Comparison of ENCODE assay signal across 10 mouse cellular contexts in genomic region chr7:80077801-80078200, GRCm38 (mm10). TPM values are rescaled to one million over a fixed set of nuclear protein-coding genes. Genes with fewer than 3 reads are reported as not detected.
DNase-seq lines count a peak whose midpoint lies in the region; ATAC-seq and TF ChIP-seq lines count a peak whose summit lies in the region.
"Had no signal": no experiment of that assay in that cellular context is flagged by ENCODE, and none has a peak within 500 bp of the region (broad histone marks: within the 10 kb centered on the region; RNA-seq: fewer than 3 reads in every experiment).

No protein-coding gene starts in this region.

- intact Hi-C loops in heart, adult 2 months (cut with DNase I), result loop anchor here (2.0 to 5.0 kb wide), 3 partner anchors 17 to 140 kb away; partner anchors contain the start of gene Arpin
- intact Hi-C loops in heart, postnatal 14 days (cut with DNase I), result loop anchor here (2.0 kb wide), 2 partner anchors 15 to 21 kb away; no protein-coding TSS in a partner anchor

- WGBS in heart, adult 2 months, result 37% methylated on average over 9 of the region's 9 CpGs
- WGBS in intestine, embryonic 15.5 days, result 59% methylated on average over 9 of the region's 9 CpGs
- WGBS in lung, embryonic 14.5 days, result 39% methylated on average over 9 of the region's 9 CpGs

- no peak overlapping the region for H3K9ac ChIP-seq in heart, adult 2 months (ENCODE audit: low read depth, low read length)
- H3K9ac ChIP-seq in intestine, embryonic 15.5 days, result no peak overlapping the region
- H3K9ac ChIP-seq in lung, embryonic 14.5 days, result no peak overlapping the region

- DNase-seq in heart, adult 2 months, result peak in 1 of 2 experiments; percentile 63
- no peak for DNase-seq in heart, postnatal 14 days
- peak; percentile 51 for DNase-seq in lung, embryonic 14.5 days
- DNase-seq in urinary bladder, adult 2 months (ENCODE audit: low spot score), result no peak
- no peak for DNase-seq in urinary bladder, postnatal 36 days (ENCODE audit: low spot score in 2 of 2)
- DNase-seq in embryo, embryonic 10.5 days (ENCODE audit: low spot score), result no peak
- DNase-seq: cerebellum, postnatal 14 days had no signal

- H3K4me3 ChIP-seq in heart, adult 2 months, result no peak overlapping the region
- H3K4me3 ChIP-seq in bone marrow macrophage, adult 2 months (ENCODE audit: insufficient read depth, low read length), result no peak overlapping the region
- no peak overlapping the region for H3K4me3 ChIP-seq in intestine, embryonic 15.5 days (replicated peaks)
- no peak overlapping the region for H3K4me3 ChIP-seq in lung, embryonic 14.5 days (ENCODE audit: low read depth, low read length)
- H3K4me3 ChIP-seq: forebrain, embryonic 13.5 days had no signal

- no peak for TF ChIP-seq CTCF in heart, adult 2 months (IDR thresholded peaks at IDR 0.05)
- TF ChIP-seq CTCF in bone marrow macrophage, adult 2 months (IDR thresholded peaks at IDR 0.05; ENCODE audit: low read depth, low read length), result no peak
- TF ChIP-seq CTCF in lung, embryonic 14.5 days (IDR thresholded peaks at IDR 0.05; ENCODE audit: low read depth), result no peak

- H3K4me2 ChIP-seq in intestine, embryonic 15.5 days (replicated peaks), result no peak overlapping the region
- no peak overlapping the region for H3K4me2 ChIP-seq in lung, embryonic 14.5 days
- H3K4me2 ChIP-seq: forebrain, embryonic 13.5 days had no signal

- H3K36me3 ChIP-seq in heart, adult 2 months (ENCODE audit: control insufficient read depth, insufficient read depth, low read length), result 0 out of 2 replicates have a peak, but pooled peaks cover 3% of the 10 kb centered on the region
- peaks cover 14% of the 10 kb centered on the region for H3K36me3 ChIP-seq in intestine, embryonic 15.5 days
- peaks cover 20% of the 10 kb centered on the region for H3K36me3 ChIP-seq in lung, embryonic 14.5 days (ENCODE audit: insufficient read depth)

- ATAC-seq in intestine, embryonic 15.5 days, result no peak
- peak; percentile 45 for ATAC-seq in lung, embryonic 14.5 days (ENCODE audit: insufficient read depth)
- ATAC-seq: forebrain, embryonic 13.5 days had no signal

- no peaks in the 10 kb centered on the region for H3K9me3 ChIP-seq in intestine, embryonic 15.5 days
- no peaks in the 10 kb centered on the region for H3K9me3 ChIP-seq in lung, embryonic 14.5 days (ENCODE audit: low read depth, low read length)
- H3K9me3 ChIP-seq: forebrain, embryonic 13.5 days had no signal

- peaks cover 27% of the 10 kb centered on the region for H3K4me1 ChIP-seq in heart, adult 2 months (ENCODE audit: control insufficient read depth, insufficient read depth, low read length)
- H3K4me1 ChIP-seq in bone marrow macrophage, adult 2 months (ENCODE audit: control insufficient read depth, insufficient read depth, low read length), result peaks cover 68% of the 10 kb centered on the region
- peaks cover 54% of the 10 kb centered on the region for H3K4me1 ChIP-seq in intestine, embryonic 15.5 days (replicated peaks)
- H3K4me1 ChIP-seq in lung, embryonic 14.5 days (ENCODE audit: insufficient read depth), result peaks cover 32% of the 10 kb centered on the region

- TF ChIP-seq EP300 in heart, adult 2 months (IDR thresholded peaks at IDR 0.05; ENCODE audit: insufficient read depth, low read depth, low read length), result no peak

- 0 out of 2 replicates have a peak, but pooled peaks have one; percentile 31 for TF ChIP-seq POLR2A in heart, adult 2 months (IDR thresholded peaks at IDR 0.05; ENCODE audit: insufficient read depth, low read depth, low read length)
- no peak for TF ChIP-seq POLR2A in bone marrow macrophage, adult 2 months (IDR thresholded peaks at IDR 0.05; ENCODE audit: borderline replicate concordance, low read depth, low read length)

- no peaks in the 10 kb centered on the region for H3K27me3 ChIP-seq in heart, adult 2 months (ENCODE audit: control insufficient read depth, insufficient read depth, low read length)
- no peaks in the 10 kb centered on the region for H3K27me3 ChIP-seq in intestine, embryonic 15.5 days (replicated peaks)
- no peaks in the 10 kb centered on the region for H3K27me3 ChIP-seq in lung, embryonic 14.5 days (ENCODE audit: insufficient read depth, low read length)
- H3K27me3 ChIP-seq: forebrain, embryonic 13.5 days had no signal

- H3K27ac ChIP-seq in heart, adult 2 months, result peak overlapping the region; percentile 85
- peak overlapping the region; percentile 93 for H3K27ac ChIP-seq in bone marrow macrophage, adult 2 months (ENCODE audit: insufficient read depth, low read depth, low read length)
- H3K27ac ChIP-seq in intestine, embryonic 15.5 days, result peak overlapping the region; percentile 4; the same call in 1 of the 2 replicates
- H3K27ac ChIP-seq in lung, embryonic 14.5 days (ENCODE audit: low read depth), result peak overlapping the region; percentile 81; the same call in 1 of the 2 replicates

- H3K79me2 ChIP-seq in heart, adult 2 months (replicated peaks; ENCODE audit: control insufficient read depth, insufficient read depth, low read length), result no peaks in the 10 kb centered on the region

RNA-seq across cellular contexts. Expression of gene Idh2, which starts 37.4 kb away (rescaled TPM):
- total RNA-seq in heart, adult 2 months (2021), result 1,000 to 10,000 TPM; 1,877 to 2,293 TPM
- 1,651 and 1,954 TPM in 2 replicates for polyA plus RNA-seq in heart, adult 2 months (2012; rRNA removed)
- total RNA-seq in heart, postnatal 14 days (2021), result 1,000 to 10,000 TPM; 1,322 to 1,446 TPM
- 48.6 and 55.9 TPM in 2 replicates for polyA plus RNA-seq in bone marrow macrophage, adult 2 months (2012; ENCODE audit: insufficient read depth, insufficient read length, missing spikeins)
- polyA plus RNA-seq in intestine, embryonic 15.5 days (2015; fragmentation: Nextera tagmentation; extraction: Ambion mirVana), result 520 and 568 TPM in 2 replicates
- polyA plus RNA-seq in lung, embryonic 14.5 days (2014; fragmentation: Nextera tagmentation; extraction: Ambion mirVana), result 629 and 635 TPM in 2 replicates
- polyA plus RNA-seq in urinary bladder, adult 2 months (2012; rRNA removed), result 86.8 and 101 TPM in 2 replicates

RNA-seq across cellular contexts. Expression of gene Zfp710, which starts 53.2 kb away (rescaled TPM):
- total RNA-seq in heart, adult 2 months (2021), result 10 to 100 TPM; 26.9 to 32.2 TPM
- 33.4 and 35.5 TPM in 2 replicates for polyA plus RNA-seq in heart, adult 2 months (2012; rRNA removed)
- total RNA-seq in heart, postnatal 14 days (2021), result 10 to 100 TPM; 21.6 to 27.4 TPM
- 125 and 138 TPM in 2 replicates for polyA plus RNA-seq in bone marrow macrophage, adult 2 months (2012; ENCODE audit: insufficient read depth, insufficient read length, missing spikeins)
- polyA plus RNA-seq in intestine, embryonic 15.5 days (2015; fragmentation: Nextera tagmentation; extraction: Ambion mirVana), result 13.5 and 13.6 TPM in 2 replicates
- polyA plus RNA-seq in lung, embryonic 14.5 days (2014; fragmentation: Nextera tagmentation; extraction: Ambion mirVana), result 15.8 and 17.7 TPM in 2 replicates
- 15.6 and 18.8 TPM in 2 replicates for polyA plus RNA-seq in urinary bladder, adult 2 months (2012; rRNA removed)

Comparison
In these comparisons a context has a peak if more than half of its experiments do, and no peak if none do; other contexts are left out.
1. H3K27ac ChIP-seq: peak in every context shown above with its lines; median percentile 93 in bone marrow macrophage, adult 2 months; 85 in heart, adult 2 months; 81 in lung, embryonic 14.5 days; 4 in intestine, embryonic 15.5 days.